In genomic region chr2:152628066-152628465, GRCm38 (mm10) we compare ENCODE assay signal across 15 mouse cellular contexts. TPM values are rescaled to one million over a fixed set of nuclear protein-coding genes. Genes with fewer than 3 reads are reported as not detected.
DNase-seq lines count a peak whose midpoint lies in the region; ATAC-seq and TF ChIP-seq lines count a peak whose summit lies in the region.
"Had no signal": no experiment of that assay in that cellular context is flagged by ENCODE, and none has a peak within 500 bp of the region (broad histone marks: within the 10 kb centered on the region; RNA-seq: fewer than 3 reads in every experiment).

No protein-coding gene starts in this region.

- peak overlapping the region; percentile 64 for H3K4me2 ChIP-seq in intestine, postnatal 0 days (replicated peaks; ENCODE audit: low read depth)
- H3K4me2 ChIP-seq in stomach, postnatal 0 days (replicated peaks; ENCODE audit: low read depth) = peak overlapping the region; percentile 71

- H3K4me3 ChIP-seq in heart, embryonic 10.5 days = peak overlapping the region; percentile 63
- H3K4me3 ChIP-seq in spleen, adult 2 months (ENCODE audit: extremely low read depth, insufficient read depth, insufficient read length) = peak overlapping the region; percentile 20; the same call in 1 of the 2 replicates
- peak overlapping the region; percentile 46 for H3K4me3 ChIP-seq in intestine, postnatal 0 days (ENCODE audit: low read depth, low read length)
- peak overlapping the region; percentile 57 for H3K4me3 ChIP-seq in stomach, postnatal 0 days (ENCODE audit: low read depth, low read length)

- no peak overlapping the region for H3K27ac ChIP-seq in heart, embryonic 10.5 days
- no peak overlapping the region for H3K27ac ChIP-seq in spleen, adult 2 months (ENCODE audit: insufficient read depth, low read length)
- H3K27ac ChIP-seq in intestine, postnatal 0 days (ENCODE audit: low read depth, low read length) = no peak overlapping the region
- H3K27ac ChIP-seq in stomach, postnatal 0 days (replicated peaks) = peak overlapping the region; percentile 69
- H3K27ac ChIP-seq: hindbrain, postnatal 0 days had no signal

- H3K27me3 ChIP-seq in heart, embryonic 10.5 days (ENCODE audit: insufficient read depth, poor library complexity, severe bottlenecking) = peaks cover 47% of the 10 kb centered on the region
- peaks cover 6% of the 10 kb centered on the region for H3K27me3 ChIP-seq in spleen, adult 2 months (ENCODE audit: control insufficient read depth, insufficient read depth, low read length)
- H3K27me3 ChIP-seq in intestine, postnatal 0 days (replicated peaks; ENCODE audit: control insufficient read depth, insufficient read depth, low read length) = peaks cover 24% of the 10 kb centered on the region
- no peaks in the 10 kb centered on the region for H3K27me3 ChIP-seq in stomach, postnatal 0 days (ENCODE audit: control insufficient read depth, insufficient read depth, low read length)

- no peak overlapping the region for H3K9ac ChIP-seq in intestine, postnatal 0 days (ENCODE audit: low read depth, low read length)
- H3K9ac ChIP-seq in stomach, postnatal 0 days (ENCODE audit: low read length) = peak overlapping the region; percentile 76

- no peak for DNase-seq in heart, embryonic 10.5 days (ENCODE audit: low spot score)
- no peak for DNase-seq in heart, postnatal 25 days (ENCODE audit: low spot score)
- no peak for DNase-seq in spleen, adult 2 months (ENCODE audit: low read depth in 1 of 2, low spot score in 2 of 2)
- DNase-seq in spleen, postnatal 10 days (ENCODE audit: low spot score in 2 of 2) = no peak
- DNase-seq in stomach, postnatal 0 days (ENCODE audit: low spot score) = no peak
- DNase-seq in thymus, postnatal 14 days = no peak
- DNase-seq in urinary bladder, postnatal 14 days (ENCODE audit: low spot score) = no peak
- DNase-seq: cerebellum, adult 11 months; thymus, postnatal 25 days had no signal

- 41% methylated on average over 17 of the region's 17 CpGs for WGBS in heart, embryonic 10.5 days
- 65% methylated on average over 17 of the region's 17 CpGs for WGBS in spleen, adult 2 months
- 58% methylated on average over 17 of the region's 17 CpGs for WGBS in intestine, postnatal 0 days
- 43% methylated on average over 17 of the region's 17 CpGs for WGBS in stomach, postnatal 0 days

- TF ChIP-seq CTCF in spleen, adult 2 months (IDR thresholded peaks at IDR 0.05; ENCODE audit: extremely low read depth, insufficient read depth, insufficient read length, insufficient replicate concordance) = no peak
- no peak for TF ChIP-seq CTCF in intestine, postnatal 0 days (IDR thresholded peaks at IDR 0.05; ENCODE audit: low read depth)
- no peak for TF ChIP-seq CTCF in stomach, postnatal 0 days (IDR thresholded peaks at IDR 0.05; ENCODE audit: low read depth)

- no peaks in the 10 kb centered on the region for H3K36me3 ChIP-seq in heart, embryonic 10.5 days
- no peaks in the 10 kb centered on the region for H3K36me3 ChIP-seq in spleen, adult 2 months (ENCODE audit: control insufficient read depth, insufficient read depth, low read length)
- H3K36me3 ChIP-seq in intestine, postnatal 0 days (ENCODE audit: control insufficient read depth, insufficient read depth) = no peaks in the 10 kb centered on the region
- H3K36me3 ChIP-seq in stomach, postnatal 0 days (ENCODE audit: control insufficient read depth, insufficient read depth, low read length) = no peaks in the 10 kb centered on the region

- H3K4me1 ChIP-seq in heart, embryonic 10.5 days = peaks cover 37% of the 10 kb centered on the region
- no peaks in the 10 kb centered on the region for H3K4me1 ChIP-seq in spleen, adult 2 months (ENCODE audit: control insufficient read depth, insufficient read depth, insufficient read length)
- no peaks in the 10 kb centered on the region for H3K4me1 ChIP-seq in intestine, postnatal 0 days (replicated peaks; ENCODE audit: control insufficient read depth, insufficient read depth, low read length)
- H3K4me1 ChIP-seq in stomach, postnatal 0 days (replicated peaks; ENCODE audit: control insufficient read depth, insufficient read depth) = no peaks in the 10 kb centered on the region

- intact Hi-C loops in heart, postnatal 25 days (cut with DNase I) = no loop called here

- no peak for TF ChIP-seq POLR2A in spleen, adult 2 months (IDR thresholded peaks at IDR 0.05; ENCODE audit: low read depth, low read length)

- H3K9me3 ChIP-seq in heart, embryonic 10.5 days = no peaks in the 10 kb centered on the region
- no peaks in the 10 kb centered on the region for H3K9me3 ChIP-seq in intestine, postnatal 0 days (ENCODE audit: control insufficient read depth)
- no peaks in the 10 kb centered on the region for H3K9me3 ChIP-seq in stomach, postnatal 0 days (ENCODE audit: control insufficient read depth, low read length)

- TF ChIP-seq EP300 in stomach, postnatal 0 days (optimal IDR thresholded peaks at IDR 0.05) = no peak

- ATAC-seq in intestine, postnatal 0 days = no peak
- ATAC-seq in stomach, postnatal 0 days (ENCODE audit: low FRiP score, low TSS enrichment) = no peak
- ATAC-seq: hindbrain, postnatal 0 days had no signal

RNA-seq across cellular contexts. Expression of gene Rem1, which starts 1.3 kb away (rescaled TPM):
- 4.9 and 5.1 TPM in 2 replicates for polyA plus RNA-seq in heart, embryonic 10.5 days (2016; fragmentation: Nextera tagmentation; extraction: Ambion mirVana)
- total RNA-seq in heart, postnatal 25 days (2021) = 1 to 10 TPM; 7.7 to 8.5 TPM
- 8.6 and 9.8 TPM in 2 replicates for polyA plus RNA-seq in spleen, adult 2 months (2012; rRNA removed)
- polyA plus RNA-seq in intestine, postnatal 0 days (2015; fragmentation: Nextera tagmentation; extraction: Ambion mirVana) = 5.9 and 6.4 TPM in 2 replicates
- 17.2 and 19.7 TPM in 2 replicates for polyA plus RNA-seq in stomach, postnatal 0 days (2015; fragmentation: Nextera tagmentation; extraction: Ambion mirVana)
- total RNA-seq: monocyte, adult 5-6 weeks had no signal

RNA-seq across cellular contexts. Expression of gene Defb25, which starts 5.2 kb away (rescaled TPM):
- polyA plus RNA-seq in heart, embryonic 10.5 days (2016; fragmentation: Nextera tagmentation; extraction: Ambion mirVana) = 0.67 TPM in 1 of 2 replicates, not detected in the other
- not detected for total RNA-seq in heart, postnatal 25 days (2021)
- polyA plus RNA-seq in spleen, adult 2 months (2012; rRNA removed) = 0.65 TPM in 1 of 2 replicates, not detected in the other
- 0.72 TPM in 1 of 2 replicates, not detected in the other for polyA plus RNA-seq in intestine, postnatal 0 days (2015; fragmentation: Nextera tagmentation; extraction: Ambion mirVana)
- polyA plus RNA-seq in stomach, postnatal 0 days (2015; fragmentation: Nextera tagmentation; extraction: Ambion mirVana) = 0.73 and 1.7 TPM in 2 replicates
- total RNA-seq: gastrocnemius, adult 18-20 months; hindbrain, postnatal 0 days; monocyte, adult 5-6 weeks had no signal
- polyA plus RNA-seq: cortical plate, adult 2 months; hindbrain, postnatal 0 days had no signal

RNA-seq across cellular contexts. Expression of gene Defb36, which starts 23.9 kb away (rescaled TPM):
- polyA plus RNA-seq in heart, embryonic 10.5 days (2016; fragmentation: Nextera tagmentation; extraction: Ambion mirVana) = not detected in 2 replicates
- not detected for total RNA-seq in heart, postnatal 25 days (2021)
- not detected in 2 replicates for polyA plus RNA-seq in spleen, adult 2 months (2012; rRNA removed)
- polyA plus RNA-seq in intestine, postnatal 0 days (2015; fragmentation: Nextera tagmentation; extraction: Ambion mirVana) = not detected in 2 replicates
- polyA plus RNA-seq in stomach, postnatal 0 days (2015; fragmentation: Nextera tagmentation; extraction: Ambion mirVana) = 0.23 TPM in 1 of 2 replicates, not detected in the other
- total RNA-seq: adrenal gland, adult 18-20 months; gastrocnemius, adult 18-20 months; hindbrain, postnatal 0 days; monocyte, adult 5-6 weeks had no signal
- polyA plus RNA-seq: cortical plate, adult 2 months; hindbrain, postnatal 0 days had no signal

RNA-seq across cellular contexts. Expression of gene Defb45, which starts 28.9 kb away (rescaled TPM):
- not detected in 2 replicates for polyA plus RNA-seq in heart, embryonic 10.5 days (2016; fragmentation: Nextera tagmentation; extraction: Ambion mirVana)
- total RNA-seq in heart, postnatal 25 days (2021) = not detected
- polyA plus RNA-seq in spleen, adult 2 months (2012; rRNA removed) = not detected in 2 replicates
- polyA plus RNA-seq in intestine, postnatal 0 days (2015; fragmentation: Nextera tagmentation; extraction: Ambion mirVana) = not detected in 2 replicates
- not detected in 2 replicates for polyA plus RNA-seq in stomach, postnatal 0 days (2015; fragmentation: Nextera tagmentation; extraction: Ambion mirVana)
- total RNA-seq: adrenal gland, adult 18-20 months; gastrocnemius, adult 18-20 months; hindbrain, postnatal 0 days; monocyte, adult 5-6 weeks had no signal
- polyA plus RNA-seq: cortical plate, adult 2 months; hindbrain, postnatal 0 days had no signal

RNA-seq across cellular contexts. Expression of gene H13, which starts 41.2 kb away (rescaled TPM):
- 84.1 and 103 TPM in 2 replicates for polyA plus RNA-seq in heart, embryonic 10.5 days (2016; fragmentation: Nextera tagmentation; extraction: Ambion mirVana)
- 10 to 100 TPM; 35.1 to 38.5 TPM for total RNA-seq in heart, postnatal 25 days (2021)
- 82.8 and 145 TPM in 2 replicates for polyA plus RNA-seq in spleen, adult 2 months (2012; rRNA removed)
- polyA plus RNA-seq in intestine, postnatal 0 days (2015; fragmentation: Nextera tagmentation; extraction: Ambion mirVana) = 110 and 111 TPM in 2 replicates
- 110 and 121 TPM in 2 replicates for polyA plus RNA-seq in stomach, postnatal 0 days (2015; fragmentation: Nextera tagmentation; extraction: Ambion mirVana)
